Mouse (Mus musculus): ENCODE results near the gene Bmper.

The Bmper gene

DNA sequence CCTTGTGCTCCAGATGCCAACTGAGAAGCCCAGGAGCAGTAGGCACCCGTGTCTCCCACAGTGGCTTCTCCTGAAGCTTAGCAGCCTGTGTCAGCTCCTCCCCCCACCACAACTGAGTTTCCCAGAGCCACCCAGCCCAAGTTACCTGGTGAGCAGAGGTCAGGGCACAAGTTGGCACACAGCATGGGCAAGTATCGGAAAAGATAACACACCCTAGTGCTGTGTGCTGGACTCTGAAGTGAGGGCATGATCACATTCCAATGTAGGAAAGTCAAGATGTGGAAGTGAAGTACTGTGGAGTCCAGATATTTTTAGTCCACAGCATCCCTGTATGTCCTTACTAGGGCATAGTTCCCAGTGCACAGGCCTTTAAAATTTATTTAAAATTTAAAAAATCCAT, 187.7 kb downstream of the Bmper start:
- ATAC-seq (ENCODE audit: insufficient number of reproducible peaks, low FRiP score, low TSS enrichment): no peak

DNA sequence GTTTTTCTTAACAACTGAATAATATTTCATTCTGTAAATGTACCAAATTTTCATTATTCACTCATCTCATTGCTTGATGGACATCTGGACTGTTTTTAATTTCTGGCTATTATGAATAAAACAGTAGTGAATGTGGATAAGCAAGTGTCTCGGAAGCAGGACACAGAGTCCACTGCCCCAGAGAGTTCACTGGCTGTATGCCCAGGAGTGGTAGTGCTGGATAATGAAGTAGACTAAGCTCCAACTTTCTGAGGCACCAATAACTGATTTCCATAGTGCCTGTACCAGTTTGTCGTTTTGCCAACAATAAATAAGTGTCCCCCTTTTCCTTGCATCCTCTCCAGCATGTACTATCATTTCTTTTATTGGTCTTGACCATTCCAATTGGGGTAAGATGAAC, 190.1 kb downstream of the Bmper start:
- no peak for ATAC-seq (ENCODE audit: insufficient number of reproducible peaks, low FRiP score, low TSS enrichment)

DNA sequence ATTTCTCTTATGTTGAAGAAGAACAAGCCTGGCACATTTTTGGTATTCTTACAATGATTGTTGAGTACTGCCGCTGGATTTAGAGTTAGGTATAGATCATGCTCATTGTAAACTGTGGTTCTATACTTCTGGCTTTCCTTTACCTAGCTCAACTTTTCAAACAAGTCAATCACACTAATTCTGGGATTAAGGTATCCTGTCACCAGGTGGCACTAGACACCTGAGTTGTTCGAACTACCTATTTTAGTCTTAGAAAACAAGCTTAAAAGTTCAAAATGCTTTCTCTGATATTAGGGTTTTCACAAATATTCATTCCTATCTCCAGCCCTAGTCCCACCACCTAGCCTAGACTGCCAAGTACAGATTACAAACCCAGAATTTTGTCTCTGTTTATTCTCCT, 196.2 kb downstream of the Bmper start:
- no peak for ATAC-seq (ENCODE audit: insufficient number of reproducible peaks, low FRiP score, low TSS enrichment)

DNA sequence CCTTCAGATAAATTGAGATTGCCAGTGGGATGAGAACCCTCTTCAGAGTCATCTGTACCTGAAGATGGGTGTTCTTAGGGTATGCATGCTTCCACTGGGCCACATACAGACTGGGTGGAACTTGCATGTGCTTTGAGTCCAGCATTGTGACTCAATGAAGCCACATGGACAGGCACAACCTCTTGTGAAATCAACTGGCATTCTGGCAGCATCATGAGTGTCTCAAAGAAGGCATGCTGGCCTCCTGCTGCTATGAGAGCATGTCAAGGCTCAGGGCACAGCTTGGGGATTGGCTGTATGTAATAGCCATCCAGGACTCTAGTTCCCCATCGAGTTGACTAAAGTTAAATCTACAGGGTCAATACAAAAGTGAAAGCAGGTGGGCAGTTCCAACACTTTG, 200.9 kb downstream of the Bmper start:
- ATAC-seq (ENCODE audit: insufficient number of reproducible peaks, low FRiP score, low TSS enrichment): no peak

DNA sequence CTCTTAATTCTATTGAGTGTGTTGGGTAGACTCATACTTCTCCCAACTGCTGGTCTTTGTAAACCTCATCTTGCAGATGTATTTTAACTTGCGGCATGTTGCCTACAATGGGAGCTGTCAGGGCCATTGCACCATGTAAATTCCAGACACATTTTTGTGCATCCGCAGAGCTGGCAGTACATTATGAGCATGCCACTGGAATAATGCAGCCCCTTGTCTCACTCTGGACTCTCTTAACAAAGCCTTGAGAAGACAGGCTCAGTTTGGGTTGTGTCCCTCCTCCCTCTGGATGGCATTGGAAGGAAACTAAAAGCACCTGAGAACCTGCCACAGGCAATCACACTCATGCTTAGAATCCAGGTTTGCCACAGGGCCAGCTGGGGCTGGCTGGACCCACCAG, 209.8 kb downstream of the Bmper start:
- no peak for ATAC-seq (ENCODE audit: insufficient number of reproducible peaks, low FRiP score, low TSS enrichment)

DNA sequence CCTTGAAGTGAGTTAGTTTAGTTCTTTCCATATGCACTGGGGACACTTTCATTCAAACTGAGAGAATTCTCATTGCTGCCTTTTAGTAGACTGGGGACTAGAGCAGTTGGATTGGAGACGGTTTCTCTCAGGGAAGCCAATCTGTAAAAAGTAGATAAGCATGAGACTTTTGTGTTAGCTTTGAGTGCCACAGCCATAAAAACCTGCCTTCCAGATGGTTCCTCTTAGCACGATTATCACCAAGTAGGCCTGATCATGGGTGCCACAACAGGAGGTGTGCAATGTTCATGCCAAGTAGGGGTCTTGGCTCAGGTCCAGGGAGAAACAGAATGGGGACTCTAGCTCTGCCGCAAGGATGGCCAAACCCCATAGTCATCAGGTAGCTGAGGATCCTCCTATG, 210.4 kb downstream of the Bmper start:
- ATAC-seq (ENCODE audit: insufficient number of reproducible peaks, low FRiP score, low TSS enrichment): no peak

DNA sequence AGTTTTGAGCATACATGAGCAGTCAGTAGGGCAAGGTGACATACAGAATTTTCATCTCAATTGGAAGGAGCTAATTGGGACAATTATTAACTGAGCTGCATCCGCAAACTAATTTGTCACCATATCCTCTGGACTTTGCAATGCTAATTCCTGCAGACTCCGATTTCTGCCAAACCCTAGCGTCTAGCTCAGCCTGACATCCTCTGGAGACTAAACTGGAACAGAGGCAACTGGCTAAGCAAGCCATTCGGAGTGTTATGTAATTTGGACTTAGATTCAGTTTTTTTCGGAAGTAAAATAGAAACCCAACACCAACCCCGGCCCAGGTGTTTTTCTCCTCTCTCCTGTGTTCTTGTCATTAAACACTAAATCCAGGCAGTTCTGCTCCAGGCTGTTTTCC, 213.9 kb downstream of the Bmper start:
- no peak for ATAC-seq (ENCODE audit: insufficient number of reproducible peaks, low FRiP score, low TSS enrichment)

DNA sequence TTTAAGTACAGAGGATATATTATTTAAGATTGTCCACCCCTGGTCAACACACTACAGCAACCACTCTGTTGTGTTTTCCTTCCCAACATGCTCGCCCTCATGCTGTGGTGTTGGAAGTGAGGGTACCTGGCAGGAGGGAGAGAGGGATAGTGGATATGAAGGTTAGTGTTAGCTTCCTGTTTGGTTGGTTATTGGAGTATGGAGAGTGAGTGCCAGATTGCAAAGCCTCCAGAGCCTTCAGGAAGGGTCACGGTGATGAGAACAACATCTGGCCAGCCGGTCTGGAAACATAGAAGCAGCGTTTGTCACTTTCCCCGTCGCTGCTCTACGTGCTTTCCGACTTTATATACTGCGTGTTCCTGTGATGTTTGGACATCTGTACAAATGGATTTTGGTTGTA, 215.8 kb downstream of the Bmper start:
- ATAC-seq (ENCODE audit: insufficient number of reproducible peaks, low FRiP score, low TSS enrichment): no peak

DNA sequence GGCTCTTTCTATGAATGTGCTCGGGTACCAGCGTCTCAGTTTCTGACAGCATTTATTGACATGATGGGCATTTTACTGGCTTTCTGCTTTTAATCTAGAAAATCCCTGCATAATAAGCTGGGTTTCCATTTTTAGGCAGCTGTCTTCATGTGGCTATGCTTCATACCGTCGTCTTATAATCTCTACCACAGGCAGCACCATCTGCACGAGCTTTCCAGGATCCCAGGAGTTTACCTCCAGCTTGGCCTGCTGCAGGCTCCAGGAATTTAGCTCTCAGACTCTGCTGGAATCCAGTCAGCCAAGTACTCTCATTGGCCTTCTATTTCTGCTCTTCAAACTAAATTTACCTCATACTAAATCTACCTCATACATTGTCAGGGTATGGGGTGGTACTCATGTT, 219.3 kb downstream of the Bmper start:
- ATAC-seq (ENCODE audit: insufficient number of reproducible peaks, low FRiP score, low TSS enrichment): no peak

DNA sequence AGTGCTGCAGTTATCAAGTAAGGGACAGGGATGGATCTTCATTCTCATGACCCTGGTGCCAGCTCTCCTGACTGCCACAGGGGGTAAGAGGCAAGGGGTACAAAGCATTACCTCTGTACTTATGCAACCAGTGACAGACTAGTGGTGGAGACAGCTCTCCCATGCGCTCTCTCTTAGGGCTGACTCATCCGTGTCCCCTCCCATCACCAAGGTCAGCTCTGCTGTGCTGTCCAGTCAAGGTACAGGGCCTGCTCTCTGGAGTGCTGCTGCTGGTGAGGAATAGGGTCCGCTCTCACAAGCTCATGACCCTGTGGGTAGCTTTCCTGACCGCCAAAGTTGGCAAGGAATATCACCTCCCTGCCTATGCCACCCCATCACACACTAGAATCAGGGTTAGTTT, 222.1 kb downstream of the Bmper start:
- no peak for ATAC-seq (ENCODE audit: insufficient number of reproducible peaks, low FRiP score, low TSS enrichment)

DNA sequence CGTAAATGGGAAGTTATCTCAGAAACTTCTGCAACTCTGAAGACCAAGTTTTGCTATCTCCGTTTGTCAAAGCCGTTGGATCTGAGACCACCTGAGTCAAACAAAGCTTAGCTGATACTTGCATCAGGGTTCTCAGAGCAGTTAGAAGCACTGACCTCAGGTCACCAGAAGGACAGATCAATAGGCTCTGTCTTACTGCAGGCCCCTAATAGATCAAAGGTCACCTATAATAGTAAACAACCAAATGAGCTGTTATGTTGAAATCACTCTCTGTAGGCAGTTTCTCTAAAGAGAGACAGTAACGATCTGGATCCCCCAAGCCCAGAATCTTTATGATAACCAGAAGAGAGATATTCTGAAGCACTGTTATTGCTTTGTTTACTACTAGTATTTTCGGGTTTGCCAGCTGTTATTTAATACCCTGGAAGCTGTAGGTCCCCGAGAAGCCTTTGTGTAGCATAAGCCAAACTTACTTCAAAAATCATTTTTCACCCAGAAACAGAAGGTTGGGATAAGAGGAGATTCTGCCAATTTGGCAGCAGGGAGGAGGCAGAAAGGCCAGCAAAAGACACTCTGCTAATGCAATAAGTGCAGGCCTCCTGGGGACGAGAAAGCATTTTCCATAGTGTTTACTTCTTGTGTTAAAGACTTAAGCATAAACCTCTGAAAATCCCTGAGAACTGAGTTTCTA, 224.5 kb downstream of the Bmper start:
- ATAC-seq (ENCODE audit: insufficient number of reproducible peaks, low FRiP score, low TSS enrichment): no peak

DNA sequence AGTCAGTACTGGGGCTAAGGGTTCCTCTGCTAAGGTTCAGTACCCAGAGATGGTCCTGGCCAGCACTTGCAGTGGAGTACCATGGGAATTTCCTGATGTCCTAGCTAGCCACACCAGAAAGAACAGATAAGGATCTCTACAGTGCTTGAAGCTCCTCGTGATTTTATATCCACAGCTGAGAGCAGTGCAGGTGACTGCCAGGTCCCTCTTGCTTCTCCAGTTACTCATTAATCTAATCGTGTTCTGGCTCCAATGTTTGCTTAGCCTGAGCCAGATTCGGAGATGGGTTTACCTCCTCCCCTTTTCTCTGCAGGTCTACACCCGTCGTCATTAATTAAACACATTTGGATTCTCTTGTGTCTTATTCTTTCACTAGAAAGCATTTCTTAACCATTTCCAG, 230.4 kb downstream of the Bmper start:
- ATAC-seq (ENCODE audit: insufficient number of reproducible peaks, low FRiP score, low TSS enrichment): no peak

DNA sequence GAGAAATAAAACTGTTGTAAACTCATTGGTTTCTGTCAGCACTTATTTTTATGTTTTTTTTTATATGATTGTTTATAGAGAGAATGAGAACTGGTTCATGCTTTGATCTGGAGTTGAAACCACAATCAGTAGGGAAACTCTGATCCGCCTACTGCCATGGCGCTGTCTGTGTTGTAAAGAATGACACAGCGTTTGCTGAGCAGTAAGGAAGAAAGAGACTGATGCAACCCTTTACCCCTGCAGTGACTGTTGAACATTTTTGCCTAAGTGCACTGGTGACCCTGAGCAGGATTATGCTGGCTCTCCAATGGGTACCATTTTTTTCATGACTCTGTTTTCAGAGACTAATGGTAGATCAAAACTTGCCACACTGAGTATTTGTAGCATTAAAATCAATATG, 234.3 kb downstream of the Bmper start:
- ATAC-seq (ENCODE audit: insufficient number of reproducible peaks, low FRiP score, low TSS enrichment): no peak

DNA sequence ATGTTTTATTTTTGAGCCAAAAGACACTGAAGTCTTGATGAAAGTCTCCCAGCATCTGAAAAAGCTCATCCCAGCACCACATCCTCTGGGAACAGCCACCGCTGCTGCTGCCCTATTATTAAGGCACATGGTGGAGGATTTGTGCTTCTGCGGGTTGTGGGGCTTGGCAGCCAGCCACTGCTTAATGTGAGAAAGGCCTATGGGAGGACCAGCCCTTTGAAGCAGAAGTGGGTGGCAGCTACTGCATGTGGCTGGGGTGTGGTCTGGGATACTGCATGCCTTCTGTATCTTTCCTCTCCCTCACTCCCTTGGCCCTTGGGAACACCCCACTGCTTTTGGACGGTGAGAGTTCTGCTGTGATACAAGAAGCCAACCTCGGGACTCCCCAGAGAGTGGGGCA, 237.8 kb downstream of the Bmper start:
- ATAC-seq (ENCODE audit: insufficient number of reproducible peaks, low FRiP score, low TSS enrichment): no peak

DNA sequence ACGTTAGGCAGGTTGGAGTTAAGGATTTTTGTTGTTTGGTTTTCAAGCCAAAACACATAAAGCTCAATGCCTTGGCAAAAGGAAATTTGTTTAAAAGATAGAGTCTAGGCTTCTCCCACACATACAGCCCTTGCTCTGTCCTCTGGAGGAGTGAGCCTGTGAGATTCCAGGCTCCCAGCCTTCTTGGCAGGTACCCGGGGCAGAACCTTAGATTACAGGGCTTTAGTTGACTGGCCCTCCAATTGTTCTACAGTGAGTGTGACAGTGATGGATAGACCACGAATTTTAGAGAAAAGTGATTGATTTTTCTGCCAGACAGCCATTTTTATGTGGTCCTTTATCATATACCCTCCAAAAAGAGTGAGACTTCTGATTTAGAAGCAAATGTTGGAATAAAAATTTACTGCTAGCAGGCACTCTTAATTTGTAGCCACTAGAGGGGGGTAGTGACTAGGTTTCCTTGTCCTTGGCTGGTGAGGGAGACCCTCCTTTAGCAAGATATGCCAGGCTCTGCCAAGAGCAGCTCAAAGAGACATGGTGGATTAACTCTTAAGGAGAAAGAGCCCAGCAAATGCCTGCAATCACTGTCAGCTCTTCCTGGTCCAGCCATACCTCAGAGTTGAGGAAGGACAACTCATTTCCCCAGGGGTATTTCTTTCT, 240.2 kb downstream of the Bmper start:
- no peak for ATAC-seq (ENCODE audit: insufficient number of reproducible peaks, low FRiP score, low TSS enrichment)

DNA sequence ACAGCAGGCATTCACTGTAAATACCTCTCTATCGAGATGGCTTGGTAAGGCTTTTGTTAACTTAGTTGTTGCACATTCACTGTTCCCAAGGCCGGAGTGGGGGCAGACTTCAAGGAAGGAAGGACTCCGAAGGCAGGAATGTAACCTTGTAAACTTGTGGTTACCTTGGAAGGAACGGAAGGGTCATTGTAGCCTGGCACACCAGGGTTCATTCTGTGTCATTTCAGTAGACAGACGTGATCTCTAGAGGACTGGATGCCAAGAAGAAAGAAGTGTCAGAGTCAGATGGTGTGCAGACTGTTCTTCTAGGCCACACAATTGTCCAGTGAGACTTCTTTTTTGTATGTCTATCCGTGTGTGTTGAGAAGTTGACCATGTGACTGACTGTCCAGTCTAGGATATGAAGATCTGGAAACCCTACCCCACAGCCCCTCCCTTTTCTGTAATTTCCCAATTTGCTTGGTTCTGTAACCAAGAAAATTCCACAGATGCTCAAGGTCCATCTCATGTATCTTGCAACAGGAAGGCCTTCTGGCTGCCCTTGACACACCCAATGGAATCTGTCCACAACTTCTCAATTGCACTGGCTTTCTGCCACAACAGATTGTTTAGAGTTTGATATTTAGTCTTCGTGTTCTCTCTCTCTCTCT, 242.2 kb downstream of the Bmper start:
- ATAC-seq (ENCODE audit: insufficient number of reproducible peaks, low FRiP score, low TSS enrichment): no peak

DNA sequence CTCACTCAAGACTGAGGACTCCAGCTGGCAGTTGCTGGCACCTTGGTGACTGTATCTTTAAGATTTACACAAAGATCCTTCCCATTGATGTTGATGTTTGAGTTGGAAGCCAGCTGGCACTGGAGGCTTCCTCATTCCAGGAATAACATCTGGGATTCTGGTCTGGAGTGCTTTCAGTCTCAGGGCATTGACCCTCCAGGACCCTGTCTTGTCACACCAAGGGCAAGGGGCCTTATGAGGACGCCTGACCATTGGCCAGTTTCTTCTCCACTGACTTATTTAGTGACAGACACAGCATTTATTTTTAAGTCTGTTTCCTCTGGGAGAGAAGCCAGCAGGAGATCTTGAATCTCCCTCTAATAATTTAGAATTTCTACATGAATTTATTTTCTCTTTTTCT, 247.0 kb downstream of the Bmper start:
- ATAC-seq (ENCODE audit: insufficient number of reproducible peaks, low FRiP score, low TSS enrichment): no peak

DNA sequence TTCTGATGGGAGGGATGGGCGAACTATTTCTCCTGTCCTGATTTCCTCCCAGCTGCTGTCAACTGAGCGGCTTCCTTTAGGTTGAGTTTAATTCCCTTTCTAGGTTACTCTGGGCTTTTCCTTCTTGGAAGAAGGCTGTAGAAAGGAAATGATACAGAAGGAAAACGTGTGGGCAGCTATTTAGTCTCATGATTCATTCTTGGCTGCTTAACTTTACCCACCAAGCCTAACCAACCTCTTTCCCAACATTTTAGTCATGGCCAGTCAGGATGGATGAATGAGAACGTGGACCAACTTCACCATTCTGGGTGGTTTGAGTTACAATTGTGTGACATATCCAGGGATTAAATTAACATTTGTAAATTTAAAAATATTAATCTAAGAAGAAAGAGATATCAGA, 263.0 kb downstream of the Bmper start:
- no peak for ATAC-seq (ENCODE audit: insufficient number of reproducible peaks, low FRiP score, low TSS enrichment)

DNA sequence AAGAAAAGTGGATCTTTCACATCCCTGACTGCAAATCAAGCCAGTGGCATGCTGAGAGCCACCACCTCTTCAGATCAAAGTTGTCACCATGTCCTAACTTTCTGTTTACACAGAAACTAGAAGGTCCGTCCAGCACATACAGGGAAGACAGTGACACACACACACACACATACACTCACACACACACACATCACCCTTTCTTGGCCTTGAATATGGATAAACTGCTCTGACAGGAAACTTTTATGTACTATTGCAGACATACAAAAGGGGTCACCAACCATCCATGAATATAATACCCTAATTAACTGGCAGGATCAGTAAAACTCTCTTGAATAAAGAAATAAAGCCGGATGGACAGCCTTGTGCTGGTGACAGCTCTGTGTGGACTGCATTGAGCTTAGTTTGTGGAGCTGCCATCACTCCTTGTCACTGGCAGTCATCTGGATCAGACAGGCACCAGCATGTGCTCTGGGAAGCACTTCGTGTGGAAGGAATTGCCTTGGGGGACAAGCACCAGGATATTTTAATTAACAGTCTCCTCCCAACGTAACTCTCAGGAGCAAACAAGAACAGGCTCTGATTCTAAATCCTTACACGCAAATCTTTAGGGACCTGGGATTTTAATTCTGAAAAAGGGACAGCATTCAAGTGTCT, 264.0 kb downstream of the Bmper start:
- ATAC-seq (ENCODE audit: insufficient number of reproducible peaks, low FRiP score, low TSS enrichment): no peak

DNA sequence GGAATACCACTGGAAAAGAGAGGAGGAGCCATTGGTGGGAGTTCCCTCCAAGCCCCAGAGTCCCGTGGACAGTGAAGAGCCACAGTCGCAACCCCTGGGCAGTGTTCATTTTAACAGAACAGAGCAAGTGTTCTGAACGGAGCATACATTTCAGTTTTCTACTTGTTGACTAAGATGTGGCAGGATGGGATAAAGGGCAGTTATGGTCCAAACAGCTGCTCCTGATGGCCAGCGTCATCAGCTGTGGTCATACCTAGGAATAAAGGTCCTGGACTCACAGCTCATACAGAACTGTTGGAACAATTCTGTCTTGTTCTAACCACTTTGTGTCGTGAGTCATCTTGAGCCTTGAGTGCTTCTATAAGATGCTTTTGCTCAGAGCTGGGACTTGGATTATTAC, 265.4 kb downstream of the Bmper start:
- no peak for ATAC-seq (ENCODE audit: insufficient number of reproducible peaks, low FRiP score, low TSS enrichment)

DNA sequence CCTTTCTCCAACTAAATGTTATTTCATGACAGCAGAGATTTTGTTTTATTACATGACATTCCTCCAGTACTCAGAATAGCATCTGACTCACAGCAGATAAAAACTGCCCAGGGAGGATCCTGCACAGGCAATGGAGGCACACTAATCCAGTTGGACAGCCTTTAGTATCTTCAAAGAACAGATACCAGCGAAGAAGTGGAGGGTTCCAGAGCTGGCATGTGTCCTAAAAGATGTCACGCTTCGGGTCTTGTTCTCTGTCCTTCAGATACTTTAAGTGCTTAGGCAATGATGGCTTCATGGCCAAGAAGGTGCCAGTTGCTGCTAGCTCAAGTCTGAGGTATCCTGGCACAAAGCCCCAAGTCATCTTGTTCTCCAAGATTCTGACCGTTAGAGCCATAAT, 272.5 kb downstream of the Bmper start:
- no peak for ATAC-seq (ENCODE audit: insufficient number of reproducible peaks, low FRiP score, low TSS enrichment)
